Mouse (Mus musculus): ENCODE data around the gene Cd55.
"Not testable (repeated sequence)": the region's sequence is repeated elsewhere in the genome, so short reads cannot be mapped to it uniquely, and the experiment has no call there.

DNA sequence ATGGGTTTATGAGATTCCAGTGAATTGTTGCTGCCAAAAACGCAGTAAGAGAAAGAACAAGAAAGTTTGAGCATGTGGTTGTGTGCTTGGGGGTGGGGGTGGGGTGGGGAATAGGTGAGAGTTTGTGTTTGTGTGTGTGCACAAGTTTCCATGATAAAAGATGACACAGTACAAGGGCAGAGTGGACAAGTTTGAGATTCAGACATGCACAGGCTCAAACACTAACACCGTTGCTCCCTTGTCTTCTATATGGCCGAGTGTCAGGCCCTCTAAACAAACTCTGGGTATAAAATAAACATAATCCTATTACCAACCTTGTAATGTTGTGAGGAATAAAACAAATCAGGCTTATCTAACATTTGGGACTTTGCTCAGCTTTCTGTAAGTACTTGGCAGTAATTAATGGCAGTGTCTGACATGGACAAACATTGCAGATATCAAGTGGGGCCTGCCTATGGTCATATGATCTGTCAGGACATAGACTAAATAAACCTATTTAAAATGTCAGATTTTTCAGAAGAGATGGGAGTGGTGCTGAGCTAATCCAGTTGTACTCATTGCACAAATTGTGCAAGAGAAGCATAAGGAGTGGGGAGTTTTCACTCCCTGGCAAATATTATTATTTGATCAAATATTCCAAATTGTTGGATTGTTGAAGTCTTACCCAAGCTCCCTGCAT, 35.2 kb downstream of the Cd55 start:
- TF ChIP-seq CTCF (IDR thresholded peaks at IDR 0.05; ENCODE audit: borderline replicate concordance, insufficient read depth, low read length); POLR2A (IDR thresholded peaks at IDR 0.05; ENCODE audit: low read depth, low read length): not testable (repeated sequence)
